Mouse (Mus musculus): ENCODE data around the gene Eif2b4.

DNA sequence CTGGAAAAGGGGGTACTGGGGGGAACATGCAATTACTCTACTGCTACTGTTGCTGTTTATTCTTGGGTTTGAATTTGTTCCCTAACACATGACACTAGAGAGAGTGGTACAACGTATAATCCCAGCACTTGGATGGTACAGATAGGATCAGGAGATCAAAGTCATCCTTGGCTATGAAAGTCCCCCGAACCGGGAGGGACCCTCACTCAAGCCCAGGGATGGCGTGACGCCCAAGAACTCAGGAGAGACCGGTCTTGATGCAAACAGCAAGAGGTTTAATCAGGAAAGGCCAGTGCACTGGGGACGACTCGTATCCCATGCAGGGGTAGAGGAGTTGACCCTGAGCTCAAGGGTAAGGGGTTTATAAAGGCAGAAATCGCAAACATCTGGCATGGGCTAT, 29.5 kb upstream of the Eif2b4 start:
- no peak for TF ChIP-seq CTCF (IDR thresholded peaks at IDR 0.05; ENCODE audit: low read depth, low read length)
- no peak for TF ChIP-seq POLR2A (IDR thresholded peaks at IDR 0.05; ENCODE audit: extremely low read depth, insufficient read depth, low read length)

Data from liver, adult 2 months (tissue).